Mouse (Mus musculus): ENCODE data around the gene Epm2a.
A peak's percentile ranks its signal among the peaks of the same experiment; 100 is the strongest.

Gene Epm2a

GRCm38 (mm10) chr10:11429059-11429812 lies 86.0 kb downstream of the Epm2a start:
- DNase-seq (ENCODE audit: low spot score) = no peak

DNA sequence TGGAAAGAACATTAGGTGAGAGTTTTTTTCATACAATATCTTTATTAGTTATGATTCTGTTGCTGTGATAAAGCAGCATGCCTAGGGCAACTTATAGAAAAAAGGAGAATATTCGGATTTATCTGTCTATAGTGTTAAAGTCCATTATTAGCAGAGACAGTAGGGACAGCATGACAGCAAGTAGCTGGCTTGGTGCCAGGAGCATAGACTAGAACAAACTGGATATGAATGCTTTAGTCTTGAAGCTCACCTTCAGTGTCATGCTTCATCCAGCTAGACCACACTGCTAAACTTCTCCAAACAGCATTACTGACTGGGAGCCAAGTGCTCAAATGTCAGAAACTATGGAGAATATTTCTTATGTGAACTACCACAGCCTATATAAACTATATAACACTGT lies 93.8 kb downstream of the Epm2a start:
- DNase-seq (ENCODE audit: low spot score) = no peak

- no peak for DNase-seq (ENCODE audit: low spot score)
These were observed 95.3 kb downstream of the Epm2a start for GRCm38 (mm10) chr10:11438461-11438860.

GRCm38 (mm10) chr10:11439342-11439741 lies 96.1 kb downstream of the Epm2a start:
- no peak for DNase-seq (ENCODE audit: low spot score)

- peak; percentile 67 for DNase-seq (ENCODE audit: low spot score)
These were observed 106.5 kb downstream of the Epm2a start for GRCm38 (mm10) chr10:11449556-11450305.

DNA sequence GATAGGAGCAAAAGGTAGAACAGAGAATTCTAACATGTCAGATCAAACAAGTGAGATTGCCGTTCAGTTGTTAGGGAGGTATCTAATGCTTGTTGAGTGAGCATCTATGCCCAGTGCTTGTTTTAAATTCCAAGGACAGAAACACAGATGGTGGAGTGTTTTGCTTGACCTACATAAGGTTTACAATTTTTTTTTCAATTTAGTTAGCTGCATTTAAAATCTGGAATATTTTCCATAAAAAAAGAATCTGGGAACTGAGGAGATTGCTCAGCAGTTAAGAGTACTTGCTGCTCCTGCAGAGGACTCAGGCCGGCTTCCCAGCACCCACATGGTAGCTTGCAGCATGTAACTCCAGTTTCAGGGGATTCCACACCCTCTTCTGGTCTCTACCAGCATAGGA lies 109.3 kb downstream of the Epm2a start:
- no peak for DNase-seq (ENCODE audit: low spot score)

- no peak for DNase-seq (ENCODE audit: low spot score)
These were observed 114.2 kb downstream of the Epm2a start for GRCm38 (mm10) chr10:11457445-11457844.

GRCm38 (mm10) chr10:11491956-11492355 lies 148.8 kb downstream of the Epm2a start:
- peak; percentile 40 for DNase-seq (ENCODE audit: low spot score)

Data from ovary, postnatal 36 days (tissue).